Mouse (Mus musculus): ENCODE measurements at regions not wholly inside any gene's neighbourhood (a gene's known extent, or its start where the extent isn't known, plus 50 kb on each side); places are given as distances from the start of the nearest gene placed in this dataset.

DNA sequence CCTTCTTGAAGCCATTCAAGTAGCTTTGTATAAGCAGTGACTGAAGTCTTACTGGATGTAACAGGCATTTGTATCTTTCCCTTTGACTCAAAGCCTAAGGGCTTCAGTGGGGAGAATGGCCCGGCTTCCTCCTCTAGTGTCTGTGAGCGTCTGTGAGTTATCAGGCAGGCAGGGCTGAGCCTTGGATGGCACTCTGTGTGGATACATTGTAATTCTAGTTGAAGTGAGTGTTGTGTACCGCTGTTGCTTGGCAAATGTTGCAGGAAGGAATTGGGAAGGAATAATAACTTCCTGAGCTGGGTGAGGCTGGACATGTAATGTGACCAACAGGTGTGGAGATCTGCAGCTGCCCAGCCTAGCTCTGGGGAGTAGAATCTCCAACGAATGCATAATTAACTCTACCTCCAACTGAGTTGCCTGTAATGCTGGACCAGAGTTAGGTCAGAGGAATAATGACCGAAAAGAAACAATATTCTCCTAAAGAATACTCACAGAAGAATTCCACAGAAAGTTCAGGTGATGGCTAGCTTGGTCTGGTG lies 120.7 kb upstream of the Tut7 start:
- WGBS, result 47% methylated on average over 5 of the region's 5 CpGs
- no peak overlapping the region for H3K4me3 ChIP-seq (replicated peaks)
- H3K27ac ChIP-seq, result no peak overlapping the region
- H3K4me2 ChIP-seq, result no peak overlapping the region
- H3K9ac ChIP-seq, result no peak overlapping the region
- no peaks in the 10 kb centered on the region for H3K36me3 ChIP-seq (replicated peaks)
- peaks cover 30% of the 10 kb centered on the region for H3K27me3 ChIP-seq
- peaks cover 22% of the 10 kb centered on the region for H3K4me1 ChIP-seq
- ATAC-seq (ENCODE audit: low FRiP score), result no peak
- no peaks in the 10 kb centered on the region for H3K9me3 ChIP-seq

- Histone ChIP-seq H3K36me3 (replicated peaks) (no peaks in the 10 kb centered on the region), H3K4me2 (no peak overlapping the region), H3K27me3 (peaks cover 30% of the 10 kb centered on the region), H3K9me3 (no peaks in the 10 kb centered on the region), H3K9ac (no peak overlapping the region), H3K4me3 (replicated peaks) (no peak overlapping the region), H3K27ac (no peak overlapping the region), H3K4me1 (peaks cover 22% of the 10 kb centered on the region)
- no peak for ATAC-seq (ENCODE audit: low FRiP score)
- WGBS, result 29% methylated on average over 3 of the region's 3 CpGs
Measured at GRCm38 (mm10) chr13:59943020-59943419, 120.1 kb upstream of the Tut7 start.

DNA sequence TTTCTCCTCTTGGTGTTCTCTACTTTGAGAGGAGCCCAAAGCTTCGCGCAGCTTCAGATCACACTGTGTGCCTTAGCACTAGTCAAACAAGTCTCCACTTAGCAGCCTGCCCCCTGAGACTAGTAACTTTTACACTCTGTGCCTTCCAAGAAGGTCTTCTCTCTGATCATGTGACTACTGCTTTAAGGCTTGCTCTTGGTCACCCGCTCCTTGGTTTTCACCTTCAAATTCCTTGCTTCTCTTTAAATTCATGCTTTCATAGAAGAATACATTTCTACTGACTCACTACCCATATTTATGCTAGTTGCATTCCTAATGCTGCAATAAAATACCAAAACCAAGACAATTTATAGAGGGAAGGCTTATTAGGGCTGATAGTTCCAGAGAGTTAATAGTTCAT lies 118.6 kb upstream of the Tut7 start:
- 76% methylated on average over 3 of the region's 3 CpGs for WGBS
- no peaks in the 10 kb centered on the region for H3K9me3 ChIP-seq
- no peak overlapping the region for H3K27ac ChIP-seq
- peaks cover 19% of the 10 kb centered on the region for H3K4me1 ChIP-seq
- ATAC-seq (ENCODE audit: low FRiP score), result no peak
- H3K4me2 ChIP-seq, result no peak overlapping the region
- H3K27me3 ChIP-seq, result peaks cover 30% of the 10 kb centered on the region
- no peak overlapping the region for H3K9ac ChIP-seq
- no peaks in the 10 kb centered on the region for H3K36me3 ChIP-seq (replicated peaks)
- no peak overlapping the region for H3K4me3 ChIP-seq (replicated peaks)

GRCm38 (mm10) chr13:59940414-59941205 lies 117.7 kb upstream of the Tut7 start:
- H3K4me1 ChIP-seq, result peaks cover 19% of the 10 kb centered on the region
- H3K4me2 ChIP-seq, result peak overlapping the region; percentile 45
- no peak overlapping the region for H3K27ac ChIP-seq
- H3K9ac ChIP-seq, result no peak overlapping the region
- no peaks in the 10 kb centered on the region for H3K9me3 ChIP-seq
- peak overlapping the region; percentile 13; the same call in 1 of the 2 replicates for H3K4me3 ChIP-seq (replicated peaks)
- no peaks in the 10 kb centered on the region for H3K36me3 ChIP-seq (replicated peaks)
- peaks cover 30% of the 10 kb centered on the region for H3K27me3 ChIP-seq
- WGBS, result 24% methylated on average over 16 of the region's 16 CpGs
- no peak for ATAC-seq (ENCODE audit: low FRiP score)

DNA sequence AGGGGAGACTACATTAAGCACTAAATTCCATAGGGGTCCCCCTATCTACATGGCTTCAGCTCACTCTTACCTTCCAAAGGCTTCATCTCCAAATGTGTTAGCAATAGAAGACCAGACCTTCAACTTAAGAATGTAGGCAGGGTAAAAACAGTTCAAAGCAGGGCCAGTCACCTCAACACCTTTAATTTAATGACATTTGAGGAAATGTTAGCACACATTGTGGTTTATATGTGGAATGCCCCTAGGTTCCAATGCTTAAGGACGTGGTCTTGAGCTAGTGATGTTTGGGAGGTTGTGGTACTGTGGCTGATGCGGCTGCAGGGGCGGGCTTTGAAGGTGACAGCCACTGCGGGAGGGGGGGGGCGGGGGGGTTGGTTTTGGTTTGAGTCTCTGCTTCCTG lies 116.9 kb upstream of the Tut7 start:
- no peak overlapping the region for H3K27ac ChIP-seq
- H3K4me3 ChIP-seq (replicated peaks), result no peak overlapping the region
- WGBS, result 66% methylated on average over 5 of the region's 5 CpGs
- no peak for ATAC-seq (ENCODE audit: low FRiP score)
- no peaks in the 10 kb centered on the region for H3K9me3 ChIP-seq
- peaks cover 19% of the 10 kb centered on the region for H3K4me1 ChIP-seq
- H3K4me2 ChIP-seq, result no peak overlapping the region
- peaks cover 30% of the 10 kb centered on the region for H3K27me3 ChIP-seq
- H3K9ac ChIP-seq, result no peak overlapping the region
- H3K36me3 ChIP-seq (replicated peaks), result no peaks in the 10 kb centered on the region

DNA sequence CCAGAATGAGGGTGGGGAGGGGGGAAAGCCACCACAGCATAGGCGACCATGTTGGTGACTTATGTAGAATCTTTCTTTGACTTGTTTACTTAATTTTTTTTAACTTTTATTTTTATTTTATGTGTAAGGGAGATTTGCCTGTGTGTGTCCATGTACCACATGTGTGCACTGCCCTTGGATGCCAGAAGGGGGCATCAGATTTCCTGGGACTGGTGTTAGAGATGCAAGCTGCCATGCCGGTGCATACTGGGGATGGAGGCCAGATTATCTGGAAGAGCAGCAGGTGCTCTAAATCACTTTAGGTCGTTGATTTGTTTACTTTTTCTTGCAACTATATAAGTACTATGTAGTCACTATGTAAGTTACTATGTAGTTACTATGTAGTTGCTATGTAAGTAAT lies 114.2 kb upstream of the Tut7 start:
- Histone ChIP-seq H3K4me3 (replicated peaks) (no peak overlapping the region), H3K36me3 (replicated peaks) (no peaks in the 10 kb centered on the region), H3K4me2 (no peak overlapping the region), H3K4me1 (peaks cover 13% of the 10 kb centered on the region), H3K9me3 (no peaks in the 10 kb centered on the region), H3K9ac (no peak overlapping the region), H3K27me3 (peaks cover 24% of the 10 kb centered on the region), H3K27ac (no peak overlapping the region)
- WGBS, result 62% methylated on average over 3 of the region's 3 CpGs
- no peak for ATAC-seq (ENCODE audit: low FRiP score)

DNA sequence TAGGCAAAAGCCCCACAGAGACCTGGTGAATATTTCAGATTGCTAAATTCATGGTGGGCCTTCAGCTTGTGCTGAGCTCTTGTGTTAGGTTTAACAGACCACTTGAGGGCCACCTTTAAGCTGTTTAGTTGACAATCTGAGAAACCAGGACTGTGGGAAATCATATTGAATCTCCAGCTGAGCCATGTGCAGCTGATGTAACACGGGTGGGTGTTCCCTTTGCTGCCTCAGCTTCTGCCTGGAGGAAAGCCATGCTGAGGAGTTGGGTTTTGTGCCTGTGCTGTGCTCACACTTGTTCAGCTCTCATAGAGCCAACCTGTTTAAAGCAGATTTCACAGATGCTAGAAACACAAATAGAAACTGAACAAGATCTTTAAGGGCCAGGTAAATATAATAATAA lies 111.6 kb upstream of the Tut7 start:
- Histone ChIP-seq H3K4me1 (no peaks in the 10 kb centered on the region), H3K27me3 (peaks cover 5% of the 10 kb centered on the region; the same call in 1 of the 2 replicates), H3K27ac (no peak overlapping the region), H3K9me3 (no peaks in the 10 kb centered on the region), H3K36me3 (replicated peaks) (no peaks in the 10 kb centered on the region), H3K9ac (no peak overlapping the region), H3K4me2 (no peak overlapping the region), H3K4me3 (replicated peaks) (no peak overlapping the region)
- WGBS, result 71% methylated on average over 1 of the region's 1 CpGs
- no peak for ATAC-seq (ENCODE audit: low FRiP score)

GRCm38 (mm10) chr13:59934093-59934492 lies 111.1 kb upstream of the Tut7 start:
- 65% methylated on average over 1 of the region's 1 CpGs for WGBS
- no peak overlapping the region for H3K4me3 ChIP-seq (replicated peaks)
- no peaks in the 10 kb centered on the region for H3K9me3 ChIP-seq
- no peak overlapping the region for H3K27ac ChIP-seq
- no peak for ATAC-seq (ENCODE audit: low FRiP score)
- H3K4me1 ChIP-seq, result no peaks in the 10 kb centered on the region
- 0 out of 2 replicates have a peak, but pooled peaks cover under 1% of the 10 kb centered on the region for H3K27me3 ChIP-seq
- H3K9ac ChIP-seq, result no peak overlapping the region
- no peaks in the 10 kb centered on the region for H3K36me3 ChIP-seq (replicated peaks)
- no peak overlapping the region for H3K4me2 ChIP-seq

DNA sequence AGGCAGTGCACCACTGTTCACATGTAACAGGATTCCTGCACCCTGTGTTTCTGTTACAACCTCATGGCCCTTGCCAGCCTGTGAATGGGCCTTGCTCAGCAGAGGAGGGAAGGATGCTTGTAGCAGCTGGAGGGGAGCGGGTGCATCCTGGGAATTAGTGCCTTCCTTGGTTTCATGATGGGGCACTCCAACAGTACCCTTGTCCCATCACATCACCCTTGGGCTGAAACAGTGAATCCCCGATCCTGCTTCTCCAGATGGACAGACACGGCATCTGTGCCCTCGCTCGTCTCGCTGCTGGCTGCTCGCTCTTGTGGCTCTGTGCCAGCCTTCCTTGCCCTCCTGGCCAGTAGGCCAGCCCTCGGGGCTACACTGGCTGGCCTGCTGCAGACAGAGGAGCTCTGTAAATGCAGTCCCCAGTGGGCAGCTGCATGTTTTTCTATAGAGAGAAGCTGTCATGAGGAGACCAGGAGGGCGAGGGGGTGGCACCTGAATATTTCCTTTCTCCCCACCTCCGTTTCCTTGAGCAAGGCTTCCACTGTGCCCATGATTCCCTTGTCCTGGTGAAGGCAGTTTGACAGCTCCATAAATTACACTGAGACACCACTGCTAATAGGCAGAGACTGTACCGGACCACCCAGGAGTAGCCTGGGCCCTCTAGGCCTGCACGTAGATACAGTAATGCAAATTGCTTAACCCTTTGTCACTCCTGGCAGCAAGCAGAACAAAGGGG lies 104.6 kb upstream of the Tut7 start:
- Histone ChIP-seq H3K4me1 (peaks cover 31% of the 10 kb centered on the region), H3K27ac (peak overlapping the region; percentile 77), H3K4me2 (peak overlapping the region; percentile 6; the same call in 1 of the 2 replicates), H3K36me3 (replicated peaks) (no peaks in the 10 kb centered on the region), H3K4me3 (replicated peaks) (no peak overlapping the region), H3K9ac (no peak overlapping the region; the same call in 1 of the 2 replicates), H3K27me3 (no peaks in the 10 kb centered on the region), H3K9me3 (no peaks in the 10 kb centered on the region)
- 38% methylated on average over 12 of the region's 12 CpGs for WGBS
- peak; percentile 78 for ATAC-seq (ENCODE audit: low FRiP score)

GRCm38 (mm10) chr13:59925845-59926481 lies 103.0 kb upstream of the Tut7 start:
- H3K9ac ChIP-seq, result no peak overlapping the region
- H3K4me1 ChIP-seq, result peaks cover 31% of the 10 kb centered on the region
- H3K4me2 ChIP-seq, result no peak overlapping the region
- H3K27me3 ChIP-seq, result no peaks in the 10 kb centered on the region
- 50% methylated on average over 9 of the region's 9 CpGs for WGBS
- no peaks in the 10 kb centered on the region for H3K9me3 ChIP-seq
- peak; percentile 66; the same call in 1 of the 2 replicates for ATAC-seq (ENCODE audit: low FRiP score)
- H3K4me3 ChIP-seq (replicated peaks), result no peak overlapping the region
- H3K36me3 ChIP-seq (replicated peaks), result no peaks in the 10 kb centered on the region
- H3K27ac ChIP-seq, result peak overlapping the region; percentile 2; the same call in 1 of the 2 replicates

DNA sequence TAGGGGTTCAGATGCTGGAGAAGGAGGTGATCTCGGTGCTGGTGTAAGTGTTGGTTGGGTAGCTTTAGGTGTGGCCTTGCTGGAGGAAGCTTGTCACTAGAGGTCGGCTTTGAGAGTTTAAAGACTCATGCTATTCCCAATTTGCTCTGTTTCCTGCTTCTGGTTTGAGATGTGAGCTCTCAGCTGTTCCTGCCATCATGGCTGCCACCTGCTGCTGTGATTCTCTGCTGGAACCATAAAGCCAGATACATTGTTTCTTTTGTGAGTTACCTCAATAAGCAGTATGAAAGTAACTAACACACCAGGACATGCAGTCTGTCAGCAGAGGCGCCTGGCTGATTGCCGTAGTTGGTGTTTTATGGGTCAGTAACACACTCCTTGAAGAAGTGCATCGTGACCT lies 94.2 kb upstream of the Tut7 start:
- Histone ChIP-seq H3K27me3 (no peaks in the 10 kb centered on the region), H3K4me2 (no peak overlapping the region), H3K36me3 (replicated peaks) (no peaks in the 10 kb centered on the region), H3K9ac (no peak overlapping the region), H3K9me3 (no peaks in the 10 kb centered on the region), H3K4me3 (replicated peaks) (no peak overlapping the region), H3K27ac (no peak overlapping the region), H3K4me1 (no peaks in the 10 kb centered on the region)
- ATAC-seq (ENCODE audit: low FRiP score), result no peak
- WGBS, result 92% methylated on average over 5 of the region's 5 CpGs
